23 mouse cellular contexts compared by ENCODE assay signal in the genomic region with DNA sequence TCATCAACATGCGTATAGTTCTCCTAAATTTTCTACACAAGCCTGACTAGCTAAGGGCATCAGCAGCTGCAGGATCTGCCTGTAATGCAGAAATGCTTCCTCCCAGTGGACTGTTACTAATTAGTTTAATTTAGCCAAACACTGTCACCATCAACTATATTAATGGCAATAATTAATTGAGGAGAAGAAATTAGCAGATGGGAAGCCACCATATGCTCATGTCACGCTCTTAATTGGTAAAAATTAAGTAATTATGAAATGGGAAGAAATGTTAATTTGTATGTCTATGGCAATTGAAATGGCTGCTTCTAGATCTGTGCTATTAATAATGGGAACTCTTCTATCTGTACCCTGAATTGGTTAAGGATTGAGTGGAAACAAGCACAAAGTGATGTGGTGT.
DNase-seq lines count a peak whose midpoint lies in the region; ATAC-seq and TF ChIP-seq lines count a peak whose summit lies in the region.
"Had no signal": no experiment of that assay in that cellular context is flagged by ENCODE, and none has a peak within 500 bp of the region (broad histone marks: within the 10 kb centered on the region; RNA-seq: fewer than 3 reads in every experiment).

No protein-coding gene starts in this region.

- DNase-seq in forebrain, postnatal 0 days: peak; percentile 1
- no peak for DNase-seq in neural tube, embryonic 10.5 days (ENCODE audit: extremely low spot score, low spot score)
- DNase-seq in lung, postnatal 10 days: no peak
- no peak for DNase-seq in liver, postnatal 0 days
- DNase-seq: adrenal gland, postnatal 14 days; cerebellum, adult 18-20 months; cerebellum, postnatal 14 days; gastrocnemius, postnatal 14 days; heart, adult 18-20 months; heart, postnatal 10 days; kidney, adult 18-20 months; layer of hippocampus, adult 9-11 months; lung, adult 2 months; right cerebral cortex, postnatal 14 days; spleen, adult 18-20 months had no signal

- TF ChIP-seq CTCF in forebrain, postnatal 0 days (IDR thresholded peaks at IDR 0.05; ENCODE audit: low read depth): no peak
- TF ChIP-seq CTCF in liver, postnatal 0 days (IDR thresholded peaks at IDR 0.05; ENCODE audit: low read depth): no peak

- no peak overlapping the region for H3K9ac ChIP-seq in forebrain, postnatal 0 days
- no peak overlapping the region for H3K9ac ChIP-seq in forebrain, embryonic 13.5 days
- no peak overlapping the region for H3K9ac ChIP-seq in neural tube, embryonic 13.5 days
- H3K9ac ChIP-seq in neural tube, embryonic 14.5 days (replicated peaks; ENCODE audit: low read depth, low read length): no peak overlapping the region
- no peak overlapping the region for H3K9ac ChIP-seq in liver, postnatal 0 days (replicated peaks)
- H3K9ac ChIP-seq: heart, embryonic 12.5 days; limb, embryonic 13.5 days; liver, embryonic 12.5 days had no signal

- H3K4me2 ChIP-seq in forebrain, postnatal 0 days (ENCODE audit: low read depth): no peak overlapping the region
- H3K4me2 ChIP-seq in forebrain, embryonic 13.5 days: no peak overlapping the region
- H3K4me2 ChIP-seq in neural tube, embryonic 13.5 days: no peak overlapping the region
- H3K4me2 ChIP-seq in neural tube, embryonic 14.5 days (ENCODE audit: low read depth, low read length): no peak overlapping the region
- no peak overlapping the region for H3K4me2 ChIP-seq in liver, postnatal 0 days (ENCODE audit: low read depth, low read length)
- H3K4me2 ChIP-seq: heart, embryonic 12.5 days; limb, embryonic 13.5 days; liver, embryonic 12.5 days had no signal

- no peak for TF ChIP-seq EP300 in liver, postnatal 0 days (IDR thresholded peaks at IDR 0.05; ENCODE audit: low read depth)

- H3K27me3 ChIP-seq in forebrain, postnatal 0 days (ENCODE audit: insufficient read depth, low read length): no peaks in the 10 kb centered on the region
- H3K27me3 ChIP-seq in forebrain, embryonic 13.5 days: no peaks in the 10 kb centered on the region
- H3K27me3 ChIP-seq in neural tube, embryonic 13.5 days: no peaks in the 10 kb centered on the region
- no peaks in the 10 kb centered on the region for H3K27me3 ChIP-seq in neural tube, embryonic 14.5 days (ENCODE audit: control insufficient read depth, insufficient read depth, low read length)
- H3K27me3 ChIP-seq in liver, postnatal 0 days (ENCODE audit: insufficient read depth, low read length): no peaks in the 10 kb centered on the region
- H3K27me3 ChIP-seq: heart, embryonic 12.5 days; limb, embryonic 13.5 days; liver, embryonic 12.5 days had no signal

- 67% methylated on average over 2 of the region's 2 CpGs for WGBS in forebrain, postnatal 0 days
- 79% methylated on average over 2 of the region's 2 CpGs for WGBS in forebrain, embryonic 13.5 days
- 53% methylated on average over 2 of the region's 2 CpGs for WGBS in neural tube, embryonic 13.5 days
- 49% methylated on average over 2 of the region's 2 CpGs for WGBS in neural tube, embryonic 14.5 days
- 73% methylated on average over 2 of the region's 2 CpGs for WGBS in liver, postnatal 0 days (ENCODE audit: insufficient replicate concordance)

- no peaks in the 10 kb centered on the region for H3K9me3 ChIP-seq in forebrain, postnatal 0 days (ENCODE audit: low read length)
- H3K9me3 ChIP-seq in forebrain, embryonic 13.5 days (replicated peaks): no peaks in the 10 kb centered on the region
- no peaks in the 10 kb centered on the region for H3K9me3 ChIP-seq in neural tube, embryonic 13.5 days
- H3K9me3 ChIP-seq in neural tube, embryonic 14.5 days (ENCODE audit: control insufficient read depth, low read length): no peaks in the 10 kb centered on the region
- H3K9me3 ChIP-seq in liver, postnatal 0 days (ENCODE audit: low read length): no peaks in the 10 kb centered on the region
- H3K9me3 ChIP-seq: forebrain, embryonic 10.5 days; heart, embryonic 12.5 days; limb, embryonic 13.5 days; liver, embryonic 12.5 days had no signal

- no peak overlapping the region for H3K4me3 ChIP-seq in forebrain, postnatal 0 days (ENCODE audit: low read depth, low read length)
- no peak overlapping the region for H3K4me3 ChIP-seq in forebrain, embryonic 13.5 days
- H3K4me3 ChIP-seq in neural tube, embryonic 13.5 days: no peak overlapping the region
- H3K4me3 ChIP-seq in neural tube, embryonic 14.5 days (ENCODE audit: low read depth, low read length): no peak overlapping the region
- H3K4me3 ChIP-seq in liver, postnatal 0 days (ENCODE audit: low read depth, low read length): no peak overlapping the region
- H3K4me3 ChIP-seq: forebrain, embryonic 10.5 days; heart, embryonic 12.5 days; limb, embryonic 13.5 days; liver, embryonic 12.5 days had no signal

- H3K4me1 ChIP-seq in forebrain, postnatal 0 days (ENCODE audit: insufficient read depth): no peaks in the 10 kb centered on the region
- no peaks in the 10 kb centered on the region for H3K4me1 ChIP-seq in forebrain, embryonic 13.5 days
- no peaks in the 10 kb centered on the region for H3K4me1 ChIP-seq in neural tube, embryonic 13.5 days (replicated peaks)
- H3K4me1 ChIP-seq in neural tube, embryonic 14.5 days (ENCODE audit: control insufficient read depth, insufficient read depth, low read length): no peaks in the 10 kb centered on the region
- no peaks in the 10 kb centered on the region for H3K4me1 ChIP-seq in liver, postnatal 0 days (ENCODE audit: insufficient read depth)
- H3K4me1 ChIP-seq: forebrain, embryonic 10.5 days; heart, embryonic 12.5 days; limb, embryonic 13.5 days; liver, embryonic 12.5 days had no signal

- no peak for ATAC-seq in forebrain, postnatal 0 days
- ATAC-seq in forebrain, embryonic 13.5 days: no peak
- ATAC-seq in neural tube, embryonic 13.5 days (ENCODE audit: low read depth): peak; percentile 84
- ATAC-seq in neural tube, embryonic 14.5 days (ENCODE audit: low read depth): peak; percentile 87; the same call in 1 of the 2 replicates
- ATAC-seq in liver, postnatal 0 days: no peak
- ATAC-seq: CD4-positive, CD25-positive, alpha-beta regulatory T cell, adult 4 months; liver, embryonic 12.5 days had no signal

- H3K27ac ChIP-seq in forebrain, postnatal 0 days (ENCODE audit: low read depth, low read length): no peak overlapping the region
- no peak overlapping the region for H3K27ac ChIP-seq in forebrain, embryonic 13.5 days
- H3K27ac ChIP-seq in neural tube, embryonic 13.5 days (replicated peaks): no peak overlapping the region
- no peak overlapping the region for H3K27ac ChIP-seq in neural tube, embryonic 14.5 days (ENCODE audit: low read depth, low read length)
- H3K27ac ChIP-seq in liver, postnatal 0 days (ENCODE audit: low read depth): no peak overlapping the region
- H3K27ac ChIP-seq: forebrain, embryonic 10.5 days; limb, embryonic 13.5 days; liver, embryonic 12.5 days had no signal

- no peaks in the 10 kb centered on the region for H3K36me3 ChIP-seq in forebrain, postnatal 0 days (ENCODE audit: insufficient read depth)
- H3K36me3 ChIP-seq in forebrain, embryonic 13.5 days (ENCODE audit: poor library complexity, severe bottlenecking): no peaks in the 10 kb centered on the region
- H3K36me3 ChIP-seq in neural tube, embryonic 13.5 days: no peaks in the 10 kb centered on the region
- H3K36me3 ChIP-seq in neural tube, embryonic 14.5 days (ENCODE audit: control insufficient read depth, insufficient read depth, low read length): no peaks in the 10 kb centered on the region
- no peaks in the 10 kb centered on the region for H3K36me3 ChIP-seq in liver, postnatal 0 days (replicated peaks; ENCODE audit: insufficient read depth, low read length)
- H3K36me3 ChIP-seq: forebrain, embryonic 10.5 days; heart, embryonic 12.5 days; limb, embryonic 13.5 days; liver, embryonic 12.5 days had no signal

Comparison
In these comparisons a context has a peak if more than half of its experiments do, and no peak if none do; other contexts are left out.
1. ATAC-seq: peak in neural tube, embryonic 13.5 days (single experiment) and neural tube, embryonic 14.5 days (single experiment); none in forebrain, postnatal 0 days (single experiment), forebrain, embryonic 13.5 days (single experiment) and liver, postnatal 0 days (single experiment).